Mouse (Mus musculus) neural tube, embryonic 11.5 days (tissue): ENCODE results near the gene Ryr2. TPM values are rescaled to one million over a fixed set of nuclear protein-coding genes. Genes with fewer than 3 reads are reported as not detected.
"Not testable (repeated sequence)": the region's sequence is repeated elsewhere in the genome, so short reads cannot be mapped to it uniquely, and the experiment has no call there.

Experiments
- ATAC-seq: fragments of 200-750 bp; cut with Nextera tagmentation; 2 replicates; pipeline ENCODE4 v1.8.0; 2017; ENCODE audit warnings: moderate number of reproducible peaks, mild to moderate bottlenecking, moderate TSS enrichment, moderate library complexity; ENCODE audit not compliant: insufficient read depth, low FRiP score, low TSS enrichment
- DNase-seq: peaks from one replicate; pipeline ENCODE4 v3.0.0-alpha.2; 2015; ENCODE audit warnings: low spot score
- H3K27ac ChIP-seq: fragments of 300-500 bp; sonication (generic); 2 replicates; pipeline ENCODE4 v1.5.1; 2014; ENCODE audit warnings: low read depth, mild to moderate bottlenecking, low read length
- H3K27me3 ChIP-seq: fragments of 300-500 bp; sonication (generic); 2 replicates; pipeline ENCODE4 v1.6.1; 2014; ENCODE audit warnings: mild to moderate bottlenecking, low read length, mixed read lengths; ENCODE audit not compliant: control insufficient read depth, insufficient read depth
- H3K36me3 ChIP-seq: fragments of 300-500 bp; sonication (generic); 2 replicates; pipeline ENCODE4 v1.6.1; 2014; ENCODE audit warnings: mild to moderate bottlenecking, low read length, moderate library complexity, mixed read lengths; ENCODE audit not compliant: control insufficient read depth, insufficient read depth
- H3K4me1 ChIP-seq: fragments of 300-500 bp; sonication (generic); 2 replicates; pipeline ENCODE4 v1.6.1; 2014; ENCODE audit warnings: low read length, mixed read lengths; ENCODE audit not compliant: control insufficient read depth, insufficient read depth
- H3K4me2 ChIP-seq: fragments of 300-500 bp; sonication (generic); 2 replicates; pipeline ENCODE4 v1.6.1; 2014; ENCODE audit warnings: low read depth, mild to moderate bottlenecking, moderate library complexity
- H3K4me3 ChIP-seq: fragments of 300-500 bp; sonication (generic); 2 replicates; pipeline ENCODE4 v1.5.1; 2014; ENCODE audit warnings: low read depth, low read length
- H3K9ac ChIP-seq: fragments of 300-500 bp; sonication (generic); 2 replicates; pipeline ENCODE4 v1.6.1; 2014; ENCODE audit warnings: mild to moderate bottlenecking, low read length
- H3K9me3 ChIP-seq: fragments of 300-500 bp; sonication (generic); 2 replicates; pipeline ENCODE4 v1.6.1; 2016; ENCODE audit warnings: low read length; ENCODE audit not compliant: control insufficient read depth
- WGBS: fragments of 180-500 bp; shearing (Covaris S2); extraction: QIAGEN DNeasy Blood & Tissue Kit; methylation state at CpG from one replicate; pipeline ENCODE4 v1.1.7; 2014; 5-methylcytosine and 5-hydroxymethylcytosine counted together
- polyA plus RNA-seq: library from polyadenylated mRNA; unstranded; fragments of >200 nt; fragmentation: Nextera tagmentation; extraction: Ambion mirVana; gene quantifications from 2 replicates; pipeline ENCODE4 v1.2.1, GENCODE M21; 2014

The Ryr2 gene
- polyA plus RNA-seq, 1 experiment from 2014 or later, result 0.34 TPM

GRCm38 (mm10) chr13:11809365-11809764, 297.4 kb downstream of the Ryr2 start:
- not testable (repeated sequence) for H3K9me3 ChIP-seq, H3K4me3 ChIP-seq, H3K4me1 ChIP-seq, H3K4me2 ChIP-seq, H3K27ac ChIP-seq, DNase-seq, ATAC-seq, H3K9ac ChIP-seq, H3K27me3 ChIP-seq, H3K36me3 ChIP-seq
- WGBS, result 81% methylated on average over 1 of the region's 1 CpGs

- H3K27me3 ChIP-seq, result no peaks in the 10 kb centered on the region
These were observed 314.2 kb downstream of the Ryr2 start for GRCm38 (mm10) chr13:11792536-11792935.

GRCm38 (mm10) chr13:11790536-11790935, 316.2 kb downstream of the Ryr2 start:
- Histone ChIP-seq H3K4me3 (no peak overlapping the region), H3K9ac (no peak overlapping the region), H3K27ac (no peak overlapping the region), H3K4me2 (no peak overlapping the region), H3K4me1 (no peaks in the 10 kb centered on the region), H3K27me3 (no peaks in the 10 kb centered on the region), H3K36me3 (no peaks in the 10 kb centered on the region), H3K9me3 (no peaks in the 10 kb centered on the region)
- ATAC-seq (no peak), DNase-seq (no peak)
- 71% methylated on average over 5 of the region's 5 CpGs for WGBS

More at GRCm38 (mm10) chr13:11792536-11792935, 314.2 kb downstream of the Ryr2 start:
- Histone ChIP-seq H3K27ac (no peak overlapping the region), H3K9ac (no peak overlapping the region), H3K4me1 (no peaks in the 10 kb centered on the region), H3K9me3 (no peaks in the 10 kb centered on the region), H3K36me3 (no peaks in the 10 kb centered on the region), H3K4me3 (no peak overlapping the region), H3K4me2 (no peak overlapping the region)
- no peak for DNase-seq
- no peak for ATAC-seq
- WGBS, result 89% methylated on average over 3 of the region's 3 CpGs

DNA sequence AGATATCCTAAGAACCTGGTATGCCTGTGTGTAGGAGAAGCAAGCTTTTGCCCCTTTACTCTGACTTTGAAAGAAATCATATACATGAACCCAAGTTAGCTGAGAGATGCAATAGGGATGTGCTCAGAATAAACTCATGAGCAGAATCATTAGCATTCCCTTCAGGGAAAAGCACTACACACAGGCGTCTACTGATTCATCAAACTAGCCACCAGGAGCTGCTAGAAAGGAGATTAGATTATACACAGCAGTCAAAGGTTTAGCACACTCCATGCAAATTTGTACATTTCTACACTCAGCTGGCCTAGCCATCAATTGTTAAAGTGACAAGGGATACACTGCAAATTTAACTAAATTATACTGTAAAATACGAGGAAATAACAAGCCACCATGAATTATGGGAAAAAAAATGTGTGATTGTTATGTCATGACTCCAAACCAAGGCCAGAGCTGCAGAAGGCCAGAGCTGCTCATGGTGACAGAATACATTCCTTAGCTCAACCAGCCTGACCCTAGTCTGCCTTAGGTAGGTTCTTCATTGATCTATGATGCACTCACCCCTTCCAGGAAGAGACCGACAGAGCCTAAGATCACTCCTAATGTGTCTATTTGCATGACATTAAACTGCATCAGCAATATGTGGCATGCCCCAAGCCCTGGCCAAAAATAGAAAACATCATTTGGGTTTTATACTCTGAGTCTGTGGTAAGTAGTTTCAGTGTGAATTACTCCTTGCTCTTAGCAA, 324.2 kb downstream of the Ryr2 start:
- Histone ChIP-seq H3K27me3 (no peaks in the 10 kb centered on the region), H3K27ac (no peak overlapping the region), H3K9ac (no peak overlapping the region), H3K4me2 (no peak overlapping the region), H3K9me3 (no peaks in the 10 kb centered on the region), H3K4me1 (no peaks in the 10 kb centered on the region), H3K36me3 (no peaks in the 10 kb centered on the region), H3K4me3 (no peak overlapping the region)
- WGBS, result 77% methylated on average over 3 of the region's 3 CpGs
- DNase-seq (no peak), ATAC-seq (no peak)

DNA sequence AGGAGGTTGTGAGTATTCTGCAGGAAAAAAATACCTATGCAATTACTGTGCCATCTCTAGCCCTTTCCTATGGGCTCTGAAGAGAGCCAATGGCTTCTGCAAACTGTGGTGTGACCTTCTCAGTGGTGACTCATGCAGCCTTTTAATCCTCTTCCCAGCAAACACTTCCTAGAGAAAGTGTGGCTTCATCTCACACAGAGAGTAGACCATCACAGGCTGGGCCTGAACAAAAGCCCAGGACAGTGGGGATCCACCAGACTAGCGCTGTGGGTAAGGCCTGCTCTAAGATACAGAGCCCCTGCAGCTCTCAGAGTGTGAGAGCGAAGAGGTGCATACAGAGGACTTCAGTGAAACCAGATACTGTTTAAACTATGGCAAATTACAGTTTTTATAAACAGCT, 325.7 kb downstream of the Ryr2 start:
- Histone ChIP-seq H3K4me3 (no peak overlapping the region), H3K4me2 (no peak overlapping the region), H3K4me1 (no peaks in the 10 kb centered on the region), H3K27me3 (no peaks in the 10 kb centered on the region), H3K9ac (no peak overlapping the region), H3K36me3 (no peaks in the 10 kb centered on the region), H3K27ac (no peak overlapping the region), H3K9me3 (no peaks in the 10 kb centered on the region)
- ATAC-seq (no peak), DNase-seq (no peak)
- 28% methylated on average over 2 of the region's 2 CpGs for WGBS

GRCm38 (mm10) chr13:11777726-11778125, 329.0 kb downstream of the Ryr2 start:
- DNase-seq (no peak), ATAC-seq (no peak)
- no peaks in the 10 kb centered on the region for H3K9me3 ChIP-seq
- WGBS, result 93% methylated on average over 6 of the region's 6 CpGs
- H3K4me3 ChIP-seq, result no peak overlapping the region
- H3K4me2 ChIP-seq, result no peak overlapping the region
- H3K9ac ChIP-seq, result no peak overlapping the region
- H3K4me1 ChIP-seq, result no peaks in the 10 kb centered on the region
- no peak overlapping the region for H3K27ac ChIP-seq
- H3K36me3 ChIP-seq, result no peaks in the 10 kb centered on the region
- no peaks in the 10 kb centered on the region for H3K27me3 ChIP-seq

DNA sequence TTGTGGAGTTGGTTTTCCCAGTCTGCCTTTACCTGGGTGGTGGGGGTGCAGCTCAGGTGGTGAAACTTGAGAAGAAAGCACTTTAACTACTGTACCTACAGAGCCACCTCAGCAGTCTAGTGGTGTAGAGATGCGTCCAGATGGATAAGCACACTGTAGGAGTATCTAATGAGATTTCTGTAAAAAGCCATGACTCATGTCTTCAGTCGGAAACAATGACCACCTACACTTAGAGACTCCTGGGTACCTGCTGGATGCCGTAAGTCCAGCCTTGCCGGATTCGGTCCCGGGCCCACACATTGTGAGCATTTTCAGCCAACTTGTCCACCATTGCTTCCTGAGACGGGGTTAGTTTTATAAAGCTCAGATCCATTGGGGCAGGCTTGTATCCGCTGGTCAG, 334.6 kb downstream of the Ryr2 start:
- H3K27me3 ChIP-seq, result no peaks in the 10 kb centered on the region
- H3K4me2 ChIP-seq, result no peak overlapping the region
- no peak overlapping the region for H3K9ac ChIP-seq
- no peak for DNase-seq
- H3K4me1 ChIP-seq, result no peaks in the 10 kb centered on the region
- WGBS, result 93% methylated on average over 8 of the region's 8 CpGs
- ATAC-seq, result no peak
- H3K27ac ChIP-seq, result no peak overlapping the region
- H3K4me3 ChIP-seq, result no peak overlapping the region
- H3K9me3 ChIP-seq, result no peaks in the 10 kb centered on the region
- H3K36me3 ChIP-seq, result no peaks in the 10 kb centered on the region

DNA sequence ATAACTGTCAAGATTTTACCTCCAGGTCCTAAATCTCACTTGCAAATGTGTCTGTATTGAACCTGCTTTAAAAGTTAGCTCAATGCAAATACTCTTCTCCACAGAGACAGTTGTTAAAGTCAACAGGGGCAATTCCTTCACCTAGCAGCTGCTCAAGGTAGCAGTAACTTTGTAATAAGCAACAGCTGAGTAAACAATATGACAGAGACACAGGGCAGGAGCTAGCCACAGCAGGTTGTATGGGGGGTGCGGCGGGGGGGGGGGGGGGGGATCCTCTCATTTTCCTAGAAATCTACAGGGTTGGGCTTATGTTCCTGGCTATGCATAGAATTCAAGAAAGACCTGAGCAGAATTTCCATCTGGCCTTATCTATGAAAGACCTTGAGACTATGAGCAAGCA, 339.8 kb downstream of the Ryr2 start:
- H3K4me2 ChIP-seq, result no peak overlapping the region
- no peak overlapping the region for H3K9ac ChIP-seq
- no peaks in the 10 kb centered on the region for H3K36me3 ChIP-seq
- no peaks in the 10 kb centered on the region for H3K9me3 ChIP-seq
- no peak for DNase-seq
- no peaks in the 10 kb centered on the region for H3K4me1 ChIP-seq
- H3K27ac ChIP-seq, result no peak overlapping the region
- no peak overlapping the region for H3K4me3 ChIP-seq
- no peak for ATAC-seq
- WGBS, result 57% methylated on average over 2 of the region's 2 CpGs
- H3K27me3 ChIP-seq, result no peaks in the 10 kb centered on the region

- ATAC-seq (no peak), DNase-seq (no peak)
- no peaks in the 10 kb centered on the region for H3K4me1 ChIP-seq
- H3K36me3 ChIP-seq, result no peaks in the 10 kb centered on the region
- H3K4me2 ChIP-seq, result no peak overlapping the region
- 88% methylated on average over 4 of the region's 4 CpGs for WGBS
- H3K9ac ChIP-seq, result no peak overlapping the region
- H3K4me3 ChIP-seq, result no peak overlapping the region
- H3K27me3 ChIP-seq, result no peaks in the 10 kb centered on the region
- H3K9me3 ChIP-seq, result no peaks in the 10 kb centered on the region
- no peak overlapping the region for H3K27ac ChIP-seq
These were observed 342.8 kb downstream of the Ryr2 start for GRCm38 (mm10) chr13:11763925-11764324.
